Mouse (Mus musculus): Measurements from ENCODE around the gene Ccdc65.

DNA sequence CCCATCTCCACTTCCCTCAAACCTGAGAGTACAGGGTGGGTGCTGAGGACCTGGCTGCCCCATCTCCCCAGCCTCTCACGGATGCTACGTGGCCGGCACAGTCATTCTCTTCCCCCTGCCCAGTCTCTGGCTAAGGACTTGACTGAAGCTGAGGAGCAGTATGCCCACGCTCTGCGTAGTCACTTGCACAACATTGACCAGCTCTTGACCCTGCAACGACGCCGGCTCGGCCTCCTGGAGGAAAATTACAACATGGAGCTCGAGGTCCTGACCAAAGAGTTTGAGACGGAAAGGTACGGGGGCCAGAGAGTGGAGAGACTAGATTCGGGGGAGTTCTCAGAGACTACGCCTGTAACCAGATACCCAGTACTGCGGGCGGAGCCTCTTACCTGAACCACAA, 9.3 kb downstream of the Ccdc65 start:
- TF ChIP-seq CTCF (IDR thresholded peaks at IDR 0.05; ENCODE audit: control insufficient read depth, insufficient read depth, insufficient read length): no peak
- TF ChIP-seq MAX (IDR thresholded peaks at IDR 0.05): no peak
- no peak for TF ChIP-seq USF1 (IDR thresholded peaks at IDR 0.05; ENCODE audit: low read depth)
- TF ChIP-seq MYOG (IDR thresholded peaks at IDR 0.05; ENCODE audit: control insufficient read depth, extremely low read depth, insufficient read length): no peak
- no peak for TF ChIP-seq CEBPB (IDR thresholded peaks at IDR 0.05; ENCODE audit: low read depth)
- no peak for TF ChIP-seq MYOD1 (IDR thresholded peaks at IDR 0.05; ENCODE audit: control insufficient read depth, insufficient read length, low read depth)
- no peak for TF ChIP-seq FOSL1 (IDR thresholded peaks at IDR 0.05; ENCODE audit: insufficient read depth, low read length, poor library complexity, severe bottlenecking)

Measured in C2C12 (cell line).